8 mouse cellular contexts compared by ENCODE assay signal in the genomic region with DNA sequence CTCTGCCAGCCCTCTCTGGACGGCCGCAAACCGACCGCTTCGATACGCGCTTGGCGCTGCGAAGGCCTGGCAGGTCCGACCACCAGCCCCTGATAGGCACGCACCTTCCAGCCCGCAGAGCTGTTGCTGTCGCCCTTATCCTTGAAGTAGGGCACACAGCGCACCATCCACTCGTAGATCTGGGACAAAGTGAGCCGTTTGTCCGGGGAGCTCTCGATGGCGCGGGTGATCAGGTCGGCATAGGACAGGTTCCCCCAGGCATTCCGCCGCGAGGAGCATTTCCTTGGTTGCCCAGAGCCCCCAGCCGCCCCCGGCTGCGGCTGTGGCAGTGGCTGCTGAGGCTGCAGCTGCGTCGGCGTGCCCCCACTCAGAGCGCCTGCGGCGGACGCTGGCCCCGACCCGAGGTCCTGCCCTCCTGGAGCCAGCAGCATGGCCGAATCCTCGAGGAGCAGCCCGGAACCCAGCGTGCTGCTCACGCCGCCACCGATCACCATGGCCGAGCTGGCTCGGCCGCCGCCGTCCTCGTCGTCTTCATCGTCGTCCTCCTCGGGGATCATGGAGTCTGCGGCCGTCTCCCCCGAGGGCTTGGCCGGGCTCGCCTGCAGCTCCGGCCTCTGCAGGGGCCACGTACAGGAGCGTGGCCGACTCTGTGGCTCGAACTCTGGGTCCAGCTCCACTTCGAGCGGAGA. TPM values are rescaled to one million over a fixed set of nuclear protein-coding genes. Genes with fewer than 3 reads are reported as not detected.
DNase-seq lines count a peak whose midpoint lies in the region; ATAC-seq lines count a peak whose summit lies in the region.

No protein-coding gene starts in this region.

- ATAC-seq in forebrain, embryonic 11.5 days (replicated peaks; ENCODE audit: low FRiP score): no peak
- ATAC-seq in intestine, embryonic 14.5 days (replicated peaks; ENCODE audit: low FRiP score, low TSS enrichment, low read depth): no peak
- no peak for ATAC-seq in liver, embryonic 15.5 days (ENCODE audit: insufficient read depth)
- no peak for ATAC-seq in inflammation-experienced regulatory T-cells, adult 6 months

- peak; percentile 93 for DNase-seq in heart, adult 11 months
- DNase-seq in heart, postnatal 25 days (ENCODE audit: low spot score): no peak
- DNase-seq in adrenal gland, postnatal 10 days: peak; percentile 74
- peak; percentile 76 for DNase-seq in forebrain, embryonic 11.5 days (ENCODE audit: low spot score)
- peak; percentile 77 for DNase-seq in intestine, embryonic 14.5 days (ENCODE audit: low spot score)
- peak; percentile 21 for DNase-seq in right cerebral cortex, postnatal 14 days

- no peaks in the 10 kb centered on the region for H3K9me3 ChIP-seq in forebrain, embryonic 11.5 days (ENCODE audit: control insufficient read depth, low read length)
- H3K9me3 ChIP-seq in intestine, embryonic 14.5 days (ENCODE audit: control insufficient read depth, low read length): no peaks in the 10 kb centered on the region
- H3K9me3 ChIP-seq in liver, embryonic 15.5 days (replicated peaks): no peaks in the 10 kb centered on the region

- H3K4me1 ChIP-seq in forebrain, embryonic 11.5 days (replicated peaks; ENCODE audit: control insufficient read depth, insufficient read depth, low read length): peaks cover 23% of the 10 kb centered on the region
- H3K4me1 ChIP-seq in intestine, embryonic 14.5 days (replicated peaks; ENCODE audit: control insufficient read depth, insufficient read depth, low read length): peaks cover 34% of the 10 kb centered on the region
- peaks cover 59% of the 10 kb centered on the region for H3K4me1 ChIP-seq in liver, embryonic 15.5 days (replicated peaks)

- no peaks in the 10 kb centered on the region for H3K36me3 ChIP-seq in forebrain, embryonic 11.5 days (ENCODE audit: control insufficient read depth, insufficient read depth, low read length)
- peaks cover 9% of the 10 kb centered on the region; the same call in 1 of the 2 replicates for H3K36me3 ChIP-seq in intestine, embryonic 14.5 days (ENCODE audit: control insufficient read depth, insufficient read depth, low read length)
- peaks cover 45% of the 10 kb centered on the region for H3K36me3 ChIP-seq in liver, embryonic 15.5 days (replicated peaks)

- no peak overlapping the region for H3K27ac ChIP-seq in forebrain, embryonic 11.5 days (ENCODE audit: low read depth, low read length)
- H3K27ac ChIP-seq in intestine, embryonic 14.5 days (ENCODE audit: low read depth): peak overlapping the region; percentile 99; the same call in 1 of the 2 replicates
- H3K27ac ChIP-seq in liver, embryonic 15.5 days (replicated peaks): peak overlapping the region; percentile 96

- H3K4me2 ChIP-seq in forebrain, embryonic 11.5 days (ENCODE audit: low read depth, low read length, severe bottlenecking): peak overlapping the region; percentile 99
- H3K4me2 ChIP-seq in intestine, embryonic 14.5 days (ENCODE audit: low read length): peak overlapping the region; percentile 96
- H3K4me2 ChIP-seq in liver, embryonic 15.5 days: peak overlapping the region; percentile 100

- H3K4me3 ChIP-seq in forebrain, embryonic 11.5 days (ENCODE audit: low read depth, low read length): peak overlapping the region; percentile 77
- peak overlapping the region; percentile 93 for H3K4me3 ChIP-seq in intestine, embryonic 14.5 days (ENCODE audit: low read depth, low read length)
- peak overlapping the region; percentile 95 for H3K4me3 ChIP-seq in liver, embryonic 15.5 days (replicated peaks)

- intact Hi-C loops in heart, postnatal 25 days (cut with DNase I): loop anchor here (5.0 kb wide), 7 partner anchors 83 to 443 kb away; no protein-coding TSS in a partner anchor

- H3K27me3 ChIP-seq in forebrain, embryonic 11.5 days (ENCODE audit: control insufficient read depth, insufficient read depth, low read length): peaks cover 16% of the 10 kb centered on the region
- H3K27me3 ChIP-seq in intestine, embryonic 14.5 days (replicated peaks; ENCODE audit: control insufficient read depth, insufficient read depth, low read length): no peaks in the 10 kb centered on the region
- H3K27me3 ChIP-seq in liver, embryonic 15.5 days: no peaks in the 10 kb centered on the region

- WGBS in forebrain, embryonic 11.5 days: under 1% methylated on average over 65 of the region's 65 CpGs
- WGBS in intestine, embryonic 14.5 days: 4% methylated on average over 65 of the region's 65 CpGs
- WGBS in liver, embryonic 15.5 days (ENCODE audit: insufficient replicate concordance): under 1% methylated on average over 65 of the region's 65 CpGs

- peak overlapping the region; percentile 72 for H3K9ac ChIP-seq in forebrain, embryonic 11.5 days (ENCODE audit: low read length)
- peak overlapping the region; percentile 84 for H3K9ac ChIP-seq in intestine, embryonic 14.5 days (ENCODE audit: low read length)
- H3K9ac ChIP-seq in liver, embryonic 15.5 days: peak overlapping the region; percentile 98

RNA-seq across cellular contexts. Expression of a gene that starts 1.7 kb away (rescaled TPM):
- 10 to 100 TPM; 69.7 to 90.2 TPM for total RNA-seq in heart, postnatal 25 days (2021)
- total RNA-seq in adrenal gland, postnatal 10 days (2021): 10 to 100 TPM; 45.4 to 48.2 TPM
- polyA plus RNA-seq in forebrain, embryonic 11.5 days (2014; fragmentation: Nextera tagmentation; extraction: Ambion mirVana): 4.2 and 4.4 TPM in 2 replicates
- polyA plus RNA-seq in intestine, embryonic 14.5 days (2014; fragmentation: Nextera tagmentation; extraction: Ambion mirVana): 9.5 and 9.9 TPM in 2 replicates
- 15.1 and 15.9 TPM in 2 replicates for polyA plus RNA-seq in liver, embryonic 15.5 days (2015; fragmentation: Nextera tagmentation; extraction: Ambion mirVana)
- 10 to 100 TPM in 1 of 3 experiments, 1 to 10 TPM in 2; 6.6 to 11.9 (median 9.2) TPM for polyA plus RNA-seq in inflammation-experienced regulatory T-cells, adult 6 months (2017; shearing (Covaris generic))
